Comparison of ENCODE assay signal across 20 mouse cellular contexts in the genomic region with DNA sequence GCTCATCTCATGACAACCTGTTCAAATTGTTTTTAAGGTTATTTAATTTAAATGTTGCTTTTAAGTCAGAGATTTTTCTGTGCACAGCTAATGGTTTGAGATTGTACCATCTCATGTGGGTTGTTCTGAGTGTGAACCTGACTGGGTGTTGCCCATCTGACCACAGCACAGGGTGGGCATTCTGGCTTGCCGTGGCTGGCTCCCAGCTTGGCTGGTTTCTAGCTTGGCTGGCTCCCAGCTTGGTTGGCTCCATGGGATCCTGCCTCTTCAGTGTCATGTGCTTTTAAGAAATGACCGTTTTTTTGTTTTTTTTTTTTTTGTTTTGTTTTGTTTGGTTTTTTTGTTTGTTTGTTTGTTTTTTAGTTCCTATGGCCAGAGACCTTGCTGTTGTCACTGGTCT.
DNase-seq lines count a peak whose midpoint lies in the region; ATAC-seq and TF ChIP-seq lines count a peak whose summit lies in the region.
"Had no signal": no experiment of that assay in that cellular context is flagged by ENCODE, and none has a peak within 500 bp of the region (broad histone marks: within the 10 kb centered on the region; RNA-seq: fewer than 3 reads in every experiment).

No protein-coding gene starts in this region.

- no peak for TF ChIP-seq CTCF in midbrain, postnatal 0 days (IDR thresholded peaks at IDR 0.05)

- 62% methylated on average over 2 of the region's 2 CpGs for WGBS in midbrain, postnatal 0 days
- 88% methylated on average over 2 of the region's 2 CpGs for WGBS in midbrain, embryonic 16.5 days

- no peak for ATAC-seq in midbrain, postnatal 0 days (ENCODE audit: low FRiP score)
- ATAC-seq in midbrain, embryonic 16.5 days, result no peak
- ATAC-seq: forebrain, embryonic 14.5 days; forebrain, embryonic 16.5 days had no signal

- H3K27me3 ChIP-seq in midbrain, postnatal 0 days (ENCODE audit: insufficient read depth, low read length), result no peaks in the 10 kb centered on the region
- H3K27me3 ChIP-seq in midbrain, embryonic 16.5 days (ENCODE audit: control insufficient read depth, insufficient read depth, low read depth, low read length), result no peaks in the 10 kb centered on the region
- H3K27me3 ChIP-seq: embryonic facial prominence, embryonic 13.5 days; embryonic facial prominence, embryonic 15.5 days; forebrain, embryonic 12.5 days had no signal

- H3K27ac ChIP-seq in midbrain, postnatal 0 days (ENCODE audit: low read depth, low read length), result no peak overlapping the region
- H3K27ac ChIP-seq in midbrain, embryonic 16.5 days (ENCODE audit: low read length), result no peak overlapping the region
- H3K27ac ChIP-seq: embryonic facial prominence, embryonic 13.5 days; embryonic facial prominence, embryonic 15.5 days; forebrain, embryonic 10.5 days; forebrain, embryonic 12.5 days had no signal

- no peak overlapping the region for H3K4me3 ChIP-seq in midbrain, postnatal 0 days (ENCODE audit: low read depth, low read length)
- no peak overlapping the region for H3K4me3 ChIP-seq in midbrain, embryonic 16.5 days (ENCODE audit: low read depth, low read length)
- H3K4me3 ChIP-seq: embryonic facial prominence, embryonic 13.5 days; embryonic facial prominence, embryonic 15.5 days; erythroblast, embryonic 14.5 days; forebrain, embryonic 10.5 days; forebrain, embryonic 12.5 days had no signal

- H3K4me2 ChIP-seq in midbrain, postnatal 0 days (ENCODE audit: low read depth, low read length, poor library complexity, severe bottlenecking), result no peak overlapping the region
- no peak overlapping the region for H3K4me2 ChIP-seq in midbrain, embryonic 16.5 days (ENCODE audit: low read length)
- H3K4me2 ChIP-seq: embryonic facial prominence, embryonic 13.5 days; embryonic facial prominence, embryonic 15.5 days; forebrain, embryonic 12.5 days had no signal

- H3K9me3 ChIP-seq in midbrain, postnatal 0 days (ENCODE audit: low read length), result no peaks in the 10 kb centered on the region
- H3K9me3 ChIP-seq in midbrain, embryonic 16.5 days (replicated peaks; ENCODE audit: control insufficient read depth, low read length, poor library complexity, severe bottlenecking), result no peaks in the 10 kb centered on the region
- H3K9me3 ChIP-seq: embryonic facial prominence, embryonic 13.5 days; embryonic facial prominence, embryonic 15.5 days; forebrain, embryonic 10.5 days; forebrain, embryonic 12.5 days had no signal

- H3K4me1 ChIP-seq in midbrain, postnatal 0 days (ENCODE audit: insufficient read depth, low read length), result no peaks in the 10 kb centered on the region
- H3K4me1 ChIP-seq in midbrain, embryonic 16.5 days (ENCODE audit: control insufficient read depth, insufficient read depth, low read length), result peaks cover 6% of the 10 kb centered on the region
- H3K4me1 ChIP-seq: embryonic facial prominence, embryonic 13.5 days; embryonic facial prominence, embryonic 15.5 days; forebrain, embryonic 10.5 days; forebrain, embryonic 12.5 days had no signal

- intact Hi-C loops in left cerebral cortex, postnatal 4 days (cut with DNase I), result no loop called here
- intact Hi-C loops in left cerebral cortex, postnatal 14 days (cut with DNase I), result no loop called here

- H3K36me3 ChIP-seq in midbrain, postnatal 0 days (ENCODE audit: insufficient read depth, low read length), result no peaks in the 10 kb centered on the region
- H3K36me3 ChIP-seq in midbrain, embryonic 16.5 days (ENCODE audit: control insufficient read depth, insufficient read depth, low read length), result no peaks in the 10 kb centered on the region
- H3K36me3 ChIP-seq: embryonic facial prominence, embryonic 13.5 days; embryonic facial prominence, embryonic 15.5 days; forebrain, embryonic 10.5 days; forebrain, embryonic 12.5 days had no signal

- no peak overlapping the region for H3K9ac ChIP-seq in midbrain, postnatal 0 days (replicated peaks; ENCODE audit: low read length, poor library complexity, severe bottlenecking)
- no peak overlapping the region for H3K9ac ChIP-seq in midbrain, embryonic 16.5 days (ENCODE audit: low read depth, low read length)
- H3K9ac ChIP-seq: embryonic facial prominence, embryonic 13.5 days; embryonic facial prominence, embryonic 15.5 days; forebrain, embryonic 12.5 days had no signal

- DNase-seq in cerebellum, postnatal 14 days, result peak; percentile 69 to 75
- no peak for DNase-seq in cerebellum, adult 9-10 months
- peak; percentile 74 for DNase-seq in left cerebral cortex, postnatal 4 days
- DNase-seq in left cerebral cortex, postnatal 14 days (ENCODE audit: low spot score in 2 of 2), result no peak
- peak; percentile 39 for DNase-seq in midbrain, postnatal 0 days (ENCODE audit: low spot score)
- DNase-seq: adrenal gland, adult 2 months; adrenal gland, postnatal 10 days; adrenal gland, postnatal 25 days; cerebellum, adult 11-12 months; cerebellum, adult 2 months; cerebellum, adult 9-11 months; embryo, embryonic 11 days had no signal

Comparison
In these comparisons a context has a peak if more than half of its experiments do, and no peak if none do; other contexts are left out.
1. DNase-seq: peak in cerebellum, postnatal 14 days (2 of 2), left cerebral cortex, postnatal 4 days (single experiment) and midbrain, postnatal 0 days (single experiment); none in cerebellum, adult 9-10 months (single experiment) and left cerebral cortex, postnatal 14 days (0 of 2).